Mouse (Mus musculus) bone marrow macrophage, adult 2 months (primary cell): ENCODE measurements around the gene Rgs10. TPM values are rescaled to one million over a fixed set of nuclear protein-coding genes. Genes with fewer than 3 reads are reported as not detected.
A peak's percentile ranks its signal among the peaks of the same experiment; 100 is the strongest.

Experiments
- H3K27ac ChIP-seq: 2 replicates; pipeline ENCODE4 v1.5.1; 2012; ENCODE audit warnings: low read depth, low read length; ENCODE audit not compliant: insufficient read depth
- H3K4me1 ChIP-seq: 2 replicates; pipeline ENCODE4 v1.6.1; 2012; ENCODE audit warnings: low read length; ENCODE audit not compliant: control insufficient read depth, insufficient read depth
- H3K4me3 ChIP-seq: 2 replicates; pipeline ENCODE4 v1.5.1; 2012; ENCODE audit warnings: mild to moderate bottlenecking, low read length, moderate library complexity; ENCODE audit not compliant: insufficient read depth
- CTCF ChIP-seq: IDR thresholded peaks from 2 replicates; pipeline ENCODE4 v1.5.1; 2012; ENCODE audit warnings: low read depth, mild to moderate bottlenecking, low read length, moderate library complexity
- POLR2A ChIP-seq: IDR thresholded peaks from 2 replicates; pipeline ENCODE4 v1.6.1; 2012; ENCODE audit warnings: mild to moderate bottlenecking, low read depth, low read length, borderline replicate concordance
- polyA plus RNA-seq: library from polyadenylated mRNA; stranded (reverse); fragments of >200 nt; gene quantifications from 2 replicates; pipeline ENCODE4 v1.2.4, GENCODE M21; 2012; ENCODE audit not compliant: missing spikeins, insufficient read depth, insufficient read length

Rgs10 gene
- polyA plus RNA-seq, 1 experiment: 731 TPM

DNA sequence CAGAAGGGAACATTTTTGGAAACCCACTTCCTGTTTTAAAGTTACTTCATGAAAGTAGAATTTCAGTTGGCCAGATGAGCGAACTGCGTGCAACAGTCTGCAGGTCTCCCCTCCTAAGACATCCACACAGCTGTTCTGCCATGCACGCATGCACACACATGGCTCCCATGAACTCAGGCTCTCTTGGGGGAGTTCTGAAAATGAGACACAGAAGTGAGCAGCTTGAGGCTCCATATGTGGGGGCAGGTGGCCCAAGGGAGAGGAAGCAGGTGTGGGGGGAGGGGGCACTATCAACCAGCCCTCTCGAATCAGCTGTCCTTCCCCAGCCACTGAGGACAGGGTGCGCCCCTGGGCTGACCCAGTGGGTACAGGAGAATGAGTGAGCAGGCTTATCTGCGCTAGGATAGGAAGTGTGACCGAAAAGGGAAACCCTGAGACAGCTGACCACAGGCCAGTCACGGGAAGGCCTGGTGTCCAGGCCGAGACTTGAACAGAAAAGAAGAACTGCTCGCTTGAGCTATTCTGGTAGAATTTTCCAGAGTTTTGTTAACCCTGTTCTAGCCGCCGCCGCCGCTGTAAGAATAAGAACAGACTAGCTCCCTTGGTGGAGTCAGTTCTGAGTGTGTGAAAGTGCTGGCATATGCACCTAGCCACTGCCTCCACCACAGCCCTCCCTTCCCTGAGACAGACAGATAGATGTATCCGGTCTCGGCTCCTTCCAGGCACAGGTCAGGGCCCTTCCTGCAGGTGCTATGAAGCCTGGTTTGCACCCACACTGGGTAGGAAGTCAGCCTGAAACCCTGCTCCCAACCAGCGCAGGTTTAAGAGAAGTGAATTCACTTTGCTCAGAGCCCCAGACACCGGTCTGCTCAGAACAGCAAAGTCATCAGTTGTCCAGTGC, 26.2 kb downstream of the Rgs10 start:
- Histone ChIP-seq H3K4me3 (peak overlapping the region; percentile 40), H3K27ac (peak overlapping the region; percentile 99), H3K4me1 (peaks cover 56% of the 10 kb centered on the region)
- TF ChIP-seq CTCF (no peak), POLR2A (no peak)

- Histone ChIP-seq H3K4me1 (peaks cover 56% of the 10 kb centered on the region), H3K27ac (peak overlapping the region; percentile 99), H3K4me3 (no peak overlapping the region; the same call in 1 of the 2 replicates)
- TF ChIP-seq POLR2A: no peak; the same call in 1 of the 2 replicates
Observed at GRCm38 (mm10) chr7:128391267-128392057, 27.1 kb downstream of the Rgs10 start.

DNA sequence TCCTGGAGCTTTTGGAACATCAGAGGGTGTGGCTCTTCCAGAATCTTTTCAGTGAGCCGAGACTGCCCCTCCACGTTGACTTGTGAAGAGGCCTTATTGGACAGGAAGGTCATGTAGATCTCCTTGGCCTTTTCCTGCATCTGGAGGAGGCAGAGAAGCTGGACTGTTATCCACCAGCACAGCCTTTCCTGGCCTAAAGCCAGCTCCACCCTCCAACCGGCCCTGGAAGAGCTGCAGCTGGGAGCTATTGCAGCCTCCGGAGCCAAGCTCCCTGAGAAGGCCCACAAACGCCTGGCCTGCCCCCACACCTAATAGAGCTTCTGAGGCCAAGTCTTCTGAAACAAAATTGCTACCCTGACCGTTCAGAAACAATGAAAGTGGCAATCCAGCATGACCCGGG, 29.6 kb downstream of the Rgs10 start:
- Histone ChIP-seq H3K27ac (no peak overlapping the region), H3K4me1 (peaks cover 55% of the 10 kb centered on the region), H3K4me3 (no peak overlapping the region)
- TF ChIP-seq CTCF (no peak), POLR2A (no peak)

GRCm38 (mm10) chr7:128383726-128384463, 34.7 kb downstream of the Rgs10 start:
- TF ChIP-seq POLR2A (no peak), CTCF (no peak)
- no peak overlapping the region for H3K4me3 ChIP-seq
- H3K4me1 ChIP-seq: peaks cover 52% of the 10 kb centered on the region
- 0 out of 2 replicates have a peak overlapping the region, but pooled peaks have one; percentile 8 for H3K27ac ChIP-seq

- H3K4me3 ChIP-seq: no peak overlapping the region
- TF ChIP-seq POLR2A: no peak
- no peak for TF ChIP-seq CTCF
- H3K4me1 ChIP-seq: peaks cover 53% of the 10 kb centered on the region
- H3K27ac ChIP-seq: peak overlapping the region; percentile 8; the same call in 1 of the 2 replicates
Observed at GRCm38 (mm10) chr7:128383189-128383725, 35.3 kb downstream of the Rgs10 start.

DNA sequence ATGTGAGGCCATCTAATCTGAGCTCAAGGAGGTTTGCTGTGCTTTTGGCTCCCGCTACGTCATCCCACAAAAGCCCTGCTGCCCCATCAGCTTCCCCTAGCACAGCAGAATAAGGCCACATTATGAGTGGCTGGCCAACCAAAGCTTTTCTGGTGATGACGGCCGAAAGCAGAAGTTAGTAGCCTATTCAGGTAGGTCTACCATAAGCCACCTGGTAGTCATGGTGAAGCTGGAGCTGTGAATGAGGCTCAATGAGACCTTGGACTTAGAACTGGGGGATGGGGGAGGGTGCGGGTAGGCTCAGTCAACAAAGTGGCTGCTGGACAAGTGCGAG, 36.1 kb downstream of the Rgs10 start:
- no peak overlapping the region for H3K4me3 ChIP-seq
- no peak overlapping the region for H3K27ac ChIP-seq
- TF ChIP-seq POLR2A: no peak
- no peak for TF ChIP-seq CTCF
- H3K4me1 ChIP-seq: peaks cover 55% of the 10 kb centered on the region

GRCm38 (mm10) chr7:128381811-128382526, 36.6 kb downstream of the Rgs10 start:
- peak overlapping the region; percentile 92 for H3K27ac ChIP-seq
- peaks cover 55% of the 10 kb centered on the region for H3K4me1 ChIP-seq
- TF ChIP-seq CTCF: no peak
- no peak for TF ChIP-seq POLR2A
- H3K4me3 ChIP-seq: no peak overlapping the region

- Histone ChIP-seq H3K4me3 (peak overlapping the region; percentile 45; the same call in 1 of the 2 replicates), H3K4me1 (peaks cover 55% of the 10 kb centered on the region), H3K27ac (peak overlapping the region; percentile 92)
- TF ChIP-seq POLR2A (peak; percentile 55; the same call in 1 of the 2 replicates), CTCF (no peak)
Observed at GRCm38 (mm10) chr7:128381001-128381400, 37.6 kb downstream of the Rgs10 start.

- Histone ChIP-seq H3K4me1 (peaks cover 52% of the 10 kb centered on the region), H3K4me3 (peak overlapping the region; percentile 52), H3K27ac (peak overlapping the region; percentile 92)
- TF ChIP-seq CTCF (no peak), POLR2A (no peak)
Observed at GRCm38 (mm10) chr7:128379162-128379805, 39.3 kb downstream of the Rgs10 start.
